Mouse (Mus musculus) ES-Bruce4 (cell line): Measurements from ENCODE around the gene Rexo4.

Experiments
- EP300 ChIP-seq: IDR thresholded peaks from 2 replicates; pipeline ENCODE4 v1.6.1; 2011; ENCODE audit warnings: low read depth, low read length; ENCODE audit not compliant: insufficient read depth
- POLR2A ChIP-seq: IDR thresholded peaks from one replicate; pipeline ENCODE4 v1.8.1; 2011; ENCODE audit warnings: low read length; ENCODE audit not compliant: insufficient read depth

GRCm38 (mm10) chr2:27007701-27008100, 43.5 kb upstream of the Rexo4 start:
- TF ChIP-seq POLR2A, result no peak
- TF ChIP-seq EP300, result no peak
